Mouse (Mus musculus) limb, embryonic 11.5 days (tissue): ENCODE results near the gene Fndc10. TPM values are rescaled to one million over a fixed set of nuclear protein-coding genes. Genes with fewer than 3 reads are reported as not detected.
A peak's percentile ranks its signal among the peaks of the same experiment; 100 is the strongest.

Experiments used
- ATAC-seq: fragments of 200-750 bp; cut with Nextera tagmentation; 2 replicates; pipeline ENCODE4 v1.8.0; 2017; ENCODE audit warnings: low read depth; ENCODE audit not compliant: insufficient number of reproducible peaks, low FRiP score, low TSS enrichment
- DNase-seq: peaks from one replicate; pipeline ENCODE4 v3.0.0-alpha.2; 2015; ENCODE audit warnings: low spot score
- H3K27ac ChIP-seq: fragments of 300-500 bp; sonication (generic); replicated peaks from 2 replicates; pipeline ENCODE4 v1.5.1; 2014; ENCODE audit warnings: low read depth, mild to moderate bottlenecking, low read length
- H3K27me3 ChIP-seq: fragments of 300-500 bp; sonication (generic); 2 replicates; pipeline ENCODE4 v1.6.1; 2014; ENCODE audit warnings: mild to moderate bottlenecking, low read length, mixed read lengths; ENCODE audit not compliant: control insufficient read depth, insufficient read depth
- H3K36me3 ChIP-seq: fragments of 300-500 bp; sonication (generic); 2 replicates; pipeline ENCODE4 v1.6.1; 2014; ENCODE audit warnings: mild to moderate bottlenecking, low read length, moderate library complexity, mixed read lengths; ENCODE audit not compliant: control insufficient read depth, insufficient read depth
- H3K4me1 ChIP-seq: fragments of 300-500 bp; sonication (generic); 2 replicates; pipeline ENCODE4 v1.6.1; 2014; ENCODE audit warnings: low read length, mixed read lengths; ENCODE audit not compliant: control insufficient read depth, insufficient read depth
- H3K4me2 ChIP-seq: fragments of 300-500 bp; sonication (generic); 2 replicates; pipeline ENCODE4 v1.6.1; 2014; ENCODE audit warnings: low read depth, mild to moderate bottlenecking, moderate library complexity; ENCODE audit not compliant: severe bottlenecking
- H3K4me3 ChIP-seq: fragments of 300-500 bp; sonication (generic); 2 replicates; pipeline ENCODE4 v1.5.1; 2014; ENCODE audit warnings: low read depth, low read length
- H3K9ac ChIP-seq: fragments of 300-500 bp; sonication (generic); 2 replicates; pipeline ENCODE4 v1.6.1; 2014; ENCODE audit warnings: mild to moderate bottlenecking, low read length
- H3K9me3 ChIP-seq: fragments of 300-500 bp; sonication (generic); 2 replicates; pipeline ENCODE4 v1.6.1; 2016; ENCODE audit warnings: low read length; ENCODE audit not compliant: control insufficient read depth
- WGBS: fragments of 180-500 bp; shearing (Covaris S2); extraction: QIAGEN DNeasy Blood & Tissue Kit; methylation state at CpG from one replicate; pipeline ENCODE4 v1.1.7; 2014; 5-methylcytosine and 5-hydroxymethylcytosine counted together
- polyA plus RNA-seq: library from polyadenylated mRNA; unstranded; fragments of >200 nt; fragmentation: Nextera tagmentation; extraction: Ambion mirVana; gene quantifications from 2 replicates; pipeline ENCODE4 v1.2.1, GENCODE M21; 2014

Fndc10 gene
- polyA plus RNA-seq, 1 experiment from 2014 or later: 2.0 TPM

GRCm38 (mm10) chr4:155710521-155711252 lies 16.5 kb downstream of the Fndc10 start:
- 65% methylated on average over 6 of the region's 6 CpGs for WGBS
- Histone ChIP-seq H3K4me2 (no peak overlapping the region), H3K36me3 (no peaks in the 10 kb centered on the region; the same call in 1 of the 2 replicates), H3K9me3 (no peaks in the 10 kb centered on the region), H3K27ac (peak overlapping the region; percentile 37; the same call in 1 of the 2 replicates), H3K4me1 (no peaks in the 10 kb centered on the region), H3K27me3 (no peaks in the 10 kb centered on the region), H3K9ac (no peak overlapping the region), H3K4me3 (no peak overlapping the region)
- DNase-seq (no peak), ATAC-seq (no peak)

- Histone ChIP-seq H3K9me3 (no peaks in the 10 kb centered on the region), H3K4me3 (no peak overlapping the region), H3K4me1 (no peaks in the 10 kb centered on the region), H3K27me3 (no peaks in the 10 kb centered on the region), H3K36me3 (peaks cover 3% of the 10 kb centered on the region; the same call in 1 of the 2 replicates), H3K4me2 (no peak overlapping the region), H3K9ac (no peak overlapping the region), H3K27ac (no peak overlapping the region)
- peak; percentile 36 for DNase-seq
- ATAC-seq: no peak
- WGBS: 67% methylated on average over 4 of the region's 4 CpGs
Measured at GRCm38 (mm10) chr4:155721668-155722083, 27.5 kb downstream of the Fndc10 start.

- Histone ChIP-seq H3K27ac (no peak overlapping the region), H3K4me3 (no peak overlapping the region), H3K4me2 (no peak overlapping the region), H3K9me3 (no peaks in the 10 kb centered on the region), H3K4me1 (no peaks in the 10 kb centered on the region), H3K36me3 (peaks cover 3% of the 10 kb centered on the region; the same call in 1 of the 2 replicates), H3K27me3 (no peaks in the 10 kb centered on the region), H3K9ac (no peak overlapping the region)
- DNase-seq: no peak
- no peak for ATAC-seq
- 84% methylated on average over 2 of the region's 2 CpGs for WGBS
Measured at GRCm38 (mm10) chr4:155727993-155728392, 33.9 kb downstream of the Fndc10 start.

- 87% methylated on average over 10 of the region's 10 CpGs for WGBS
- no peaks in the 10 kb centered on the region for H3K36me3 ChIP-seq
- ATAC-seq: no peak
- peaks cover 7% of the 10 kb centered on the region for H3K4me1 ChIP-seq
- no peak overlapping the region for H3K4me3 ChIP-seq
- no peak overlapping the region for H3K4me2 ChIP-seq
- no peaks in the 10 kb centered on the region for H3K27me3 ChIP-seq
- H3K9me3 ChIP-seq: no peaks in the 10 kb centered on the region
- H3K27ac ChIP-seq: no peak overlapping the region
- no peak for DNase-seq
- H3K9ac ChIP-seq: no peak overlapping the region
Measured at GRCm38 (mm10) chr4:155733267-155733666, 39.1 kb downstream of the Fndc10 start.

- no peaks in the 10 kb centered on the region for H3K27me3 ChIP-seq
- H3K9ac ChIP-seq: peak within 1 kb of the TSS; percentile 81
- ATAC-seq (peak; percentile 93), DNase-seq (peak; percentile 90)
- H3K4me2 ChIP-seq: peak within 1 kb of the TSS; percentile 96
- under 1% methylated on average over 31 of the region's 35 CpGs for WGBS
- H3K9me3 ChIP-seq: no peaks in the 10 kb centered on the region
- H3K4me3 ChIP-seq: peak within 1 kb of the TSS; percentile 77
- H3K4me1 ChIP-seq: peaks cover 7% of the 10 kb centered on the region
- no peaks in the 10 kb centered on the region; the same call in 1 of the 2 replicates for H3K36me3 ChIP-seq
- H3K27ac ChIP-seq: peak within 1 kb of the TSS; percentile 70
Measured at GRCm38 (mm10) chr4:155734350-155734941, 40.3 kb downstream of the Fndc10 start, which contains the start of gene Tmem240. TSS of gene Tmem240 (plus strand) at chr4:155734800.

GRCm38 (mm10) chr4:155734951-155735702 lies 41.0 kb downstream of the Fndc10 start:
- peak overlapping the region; percentile 96 for H3K4me2 ChIP-seq
- H3K27ac ChIP-seq: peak overlapping the region; percentile 70
- H3K36me3 ChIP-seq: peaks cover under 1% of the 10 kb centered on the region
- peak; percentile 61 for DNase-seq
- peak overlapping the region; percentile 81 for H3K9ac ChIP-seq
- no peaks in the 10 kb centered on the region for H3K9me3 ChIP-seq
- ATAC-seq: peak; percentile 68
- peak overlapping the region; percentile 77 for H3K4me3 ChIP-seq
- 1% methylated on average over 64 of the region's 79 CpGs for WGBS
- H3K4me1 ChIP-seq: peaks cover 7% of the 10 kb centered on the region
- H3K27me3 ChIP-seq: no peaks in the 10 kb centered on the region

GRCm38 (mm10) chr4:155735788-155736187 lies 41.6 kb downstream of the Fndc10 start:
- peaks cover 4% of the 10 kb centered on the region for H3K36me3 ChIP-seq
- no peaks in the 10 kb centered on the region for H3K9me3 ChIP-seq
- H3K27me3 ChIP-seq: no peaks in the 10 kb centered on the region
- DNase-seq (no peak), ATAC-seq (no peak)
- H3K27ac ChIP-seq: no peak overlapping the region
- peak overlapping the region; percentile 96 for H3K4me2 ChIP-seq
- peaks cover 7% of the 10 kb centered on the region for H3K4me1 ChIP-seq
- 75% methylated on average over 5 of the region's 5 CpGs for WGBS
- H3K4me3 ChIP-seq: peak overlapping the region; percentile 77
- H3K9ac ChIP-seq: peak overlapping the region; percentile 81

- peaks cover 7% of the 10 kb centered on the region for H3K4me1 ChIP-seq
- H3K4me3 ChIP-seq: no peak overlapping the region
- no peaks in the 10 kb centered on the region for H3K27me3 ChIP-seq
- no peak overlapping the region for H3K9ac ChIP-seq
- no peak overlapping the region for H3K4me2 ChIP-seq
- ATAC-seq (no peak), DNase-seq (no peak)
- H3K27ac ChIP-seq: no peak overlapping the region
- peaks cover 4% of the 10 kb centered on the region for H3K36me3 ChIP-seq
- WGBS: 92% methylated on average over 5 of the region's 5 CpGs
- no peaks in the 10 kb centered on the region for H3K9me3 ChIP-seq
Measured at GRCm38 (mm10) chr4:155736421-155736820, 42.3 kb downstream of the Fndc10 start.
